Mouse (Mus musculus): Measurements from ENCODE around the gene Tank. TPM values are rescaled to one million over a fixed set of nuclear protein-coding genes. Genes with fewer than 3 reads are reported as not detected.

Gene Tank
- total and polyA plus RNA-seq, 2 experiments, result 4.2 to 12.4 TPM

DNA sequence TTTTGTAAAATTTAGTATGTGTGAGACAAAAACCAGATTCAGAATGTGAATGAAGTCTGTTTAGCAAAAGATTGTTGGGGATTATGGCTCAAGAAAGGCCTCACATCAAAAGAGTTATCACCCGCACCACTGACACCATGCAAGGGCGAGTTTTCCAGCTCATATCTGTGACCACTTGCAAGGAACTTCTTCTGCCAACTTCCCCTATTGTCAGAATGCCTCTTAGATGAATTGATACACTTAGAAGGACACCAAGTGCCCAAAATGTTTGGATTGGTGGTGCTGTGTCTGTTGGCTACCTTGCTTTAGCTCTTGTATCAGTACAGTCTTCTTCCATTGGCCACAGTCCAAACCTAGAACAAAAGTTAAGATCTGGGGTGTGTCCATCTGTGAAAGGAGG is 80.9 kb downstream of the Tank start:
- Histone ChIP-seq H3K36me3 (ENCODE audit: control insufficient read depth, insufficient read depth, low read length) (peaks cover 2% of the 10 kb centered on the region), H3K27me3 (ENCODE audit: control insufficient read depth, insufficient read depth, low read length) (no peaks in the 10 kb centered on the region; the same call in 1 of the 2 replicates), H3K27ac (replicated peaks; ENCODE audit: insufficient read depth, low read depth, low read length) (no peak overlapping the region), H3K4me1 (ENCODE audit: control insufficient read depth, insufficient read depth, low read length) (no peaks in the 10 kb centered on the region), H3K79me2 (ENCODE audit: control insufficient read depth, insufficient read depth, low read length) (no peaks in the 10 kb centered on the region), H3K9ac (ENCODE audit: low read depth, low read length) (no peak overlapping the region), H3K4me3 (ENCODE audit: insufficient read depth, low read depth, low read length) (no peak overlapping the region)
- 93% methylated on average over 2 of the region's 2 CpGs for WGBS
- TF ChIP-seq CTCF (IDR thresholded peaks at IDR 0.05; ENCODE audit: low read depth, low read length) (no peak), POLR2A (IDR thresholded peaks at IDR 0.05; ENCODE audit: extremely low read depth, insufficient read depth, low read length) (no peak)
- DNase-seq (ENCODE audit: extremely low read depth, low read depth, low spot score), result no peak

DNA sequence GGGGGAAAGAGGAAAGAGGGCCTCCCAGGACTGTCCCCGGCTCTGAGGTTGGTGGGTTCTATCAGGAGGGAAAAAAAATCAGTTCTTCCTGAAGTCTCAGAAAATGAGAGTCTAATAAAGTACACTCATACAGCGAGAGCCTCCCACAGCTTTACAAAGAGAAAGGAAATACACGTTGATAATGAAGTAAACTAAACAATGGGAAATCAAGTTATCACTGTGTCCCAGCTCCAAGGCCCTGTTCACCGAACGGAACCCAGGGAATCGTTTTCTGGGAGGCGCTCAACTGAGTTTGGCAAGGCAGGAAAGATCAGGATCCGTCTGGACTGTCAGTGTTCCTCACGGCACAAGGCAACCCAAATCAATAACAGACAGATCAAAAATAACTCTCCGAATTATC is 84.4 kb downstream of the Tank start:
- Histone ChIP-seq H3K4me1 (ENCODE audit: control insufficient read depth, insufficient read depth, low read length) (no peaks in the 10 kb centered on the region), H3K79me2 (ENCODE audit: control insufficient read depth, insufficient read depth, low read length) (no peaks in the 10 kb centered on the region), H3K36me3 (ENCODE audit: control insufficient read depth, insufficient read depth, low read length) (no peaks in the 10 kb centered on the region), H3K27me3 (ENCODE audit: control insufficient read depth, insufficient read depth, low read length) (no peaks in the 10 kb centered on the region; the same call in 1 of the 2 replicates), H3K4me3 (ENCODE audit: insufficient read depth, low read depth, low read length) (no peak overlapping the region), H3K9ac (ENCODE audit: low read depth, low read length) (no peak overlapping the region), H3K27ac (replicated peaks; ENCODE audit: insufficient read depth, low read depth, low read length) (peak overlapping the region; percentile 70; the same call in 1 of the 2 replicates)
- DNase-seq (ENCODE audit: extremely low read depth, low read depth, low spot score), result peak; percentile 18
- TF ChIP-seq CTCF (IDR thresholded peaks at IDR 0.05; ENCODE audit: low read depth, low read length) (no peak), POLR2A (IDR thresholded peaks at IDR 0.05; ENCODE audit: extremely low read depth, insufficient read depth, low read length) (no peak)
- WGBS, result 70% methylated on average over 10 of the region's 10 CpGs

DNA sequence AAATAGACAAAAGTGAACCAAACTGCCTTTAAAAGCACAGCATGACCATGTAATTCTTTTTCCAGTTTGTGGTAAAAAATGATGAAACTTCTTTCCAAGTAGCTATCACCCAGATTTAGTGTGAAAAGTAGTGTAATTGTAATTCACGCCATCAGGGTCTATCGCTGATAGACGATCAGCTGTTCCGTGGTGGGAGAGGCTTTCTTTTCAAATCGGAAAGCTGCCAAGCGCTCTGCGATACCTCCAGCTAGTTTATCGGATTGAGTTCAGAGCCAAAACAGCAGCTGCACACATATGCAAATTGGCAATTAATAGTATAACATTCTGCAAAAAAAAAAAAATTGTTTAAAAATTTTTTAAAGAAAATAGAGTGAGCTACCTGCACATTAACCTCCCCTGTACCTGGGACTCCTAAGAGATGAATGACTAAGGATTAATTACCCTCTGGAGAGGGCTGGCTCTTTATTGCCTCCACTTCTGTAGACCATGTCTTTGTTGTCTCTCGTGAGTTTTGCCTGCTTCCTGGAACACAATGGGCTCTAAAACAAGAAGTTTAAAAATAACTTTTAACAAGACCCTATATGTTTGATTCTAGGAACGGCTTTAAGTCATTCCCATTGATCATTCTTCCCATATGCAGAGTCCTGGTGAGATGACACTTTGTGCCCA is 85.3 kb downstream of the Tank start:
- no peaks in the 10 kb centered on the region for H3K4me1 ChIP-seq (ENCODE audit: control insufficient read depth, insufficient read depth, low read length)
- no peak overlapping the region for H3K9ac ChIP-seq (ENCODE audit: low read depth, low read length)
- H3K79me2 ChIP-seq (ENCODE audit: control insufficient read depth, insufficient read depth, low read length), result no peaks in the 10 kb centered on the region
- WGBS, result 77% methylated on average over 10 of the region's 10 CpGs
- DNase-seq (ENCODE audit: extremely low read depth, low read depth, low spot score), result no peak
- TF ChIP-seq CTCF (IDR thresholded peaks at IDR 0.05; ENCODE audit: low read depth, low read length), result no peak
- no peak for TF ChIP-seq POLR2A (IDR thresholded peaks at IDR 0.05; ENCODE audit: extremely low read depth, insufficient read depth, low read length)
- no peak overlapping the region for H3K27ac ChIP-seq (replicated peaks; ENCODE audit: insufficient read depth, low read depth, low read length)
- H3K27me3 ChIP-seq (ENCODE audit: control insufficient read depth, insufficient read depth, low read length), result no peaks in the 10 kb centered on the region; the same call in 1 of the 2 replicates
- no peaks in the 10 kb centered on the region for H3K36me3 ChIP-seq (ENCODE audit: control insufficient read depth, insufficient read depth, low read length)
- no peak overlapping the region for H3K4me3 ChIP-seq (ENCODE audit: insufficient read depth, low read depth, low read length)

DNA sequence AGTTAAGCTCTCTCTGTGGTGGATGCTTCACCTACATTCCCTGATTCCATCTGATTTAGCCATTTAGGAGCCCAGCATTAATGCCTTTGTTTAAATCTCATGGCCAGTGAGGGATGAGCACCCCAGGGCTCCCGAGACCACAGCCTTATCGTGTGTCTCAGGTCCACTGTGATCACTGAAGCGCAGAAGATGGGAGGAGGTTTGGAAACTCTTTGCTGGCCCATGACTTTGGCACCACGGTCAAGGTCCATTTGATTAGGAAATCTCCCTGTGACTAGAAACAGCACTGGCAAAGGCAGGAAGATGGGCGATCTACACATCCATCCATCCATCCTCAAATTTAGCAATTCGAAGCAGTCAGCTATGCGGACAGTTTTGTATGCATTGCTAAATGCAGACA is 89.0 kb downstream of the Tank start:
- Histone ChIP-seq H3K9ac (ENCODE audit: low read depth, low read length) (no peak overlapping the region), H3K27me3 (ENCODE audit: control insufficient read depth, insufficient read depth, low read length) (no peaks in the 10 kb centered on the region; the same call in 1 of the 2 replicates), H3K4me3 (ENCODE audit: insufficient read depth, low read depth, low read length) (no peak overlapping the region), H3K4me1 (ENCODE audit: control insufficient read depth, insufficient read depth, low read length) (no peaks in the 10 kb centered on the region), H3K79me2 (ENCODE audit: control insufficient read depth, insufficient read depth, low read length) (no peaks in the 10 kb centered on the region), H3K27ac (replicated peaks; ENCODE audit: insufficient read depth, low read depth, low read length) (no peak overlapping the region), H3K36me3 (ENCODE audit: control insufficient read depth, insufficient read depth, low read length) (no peaks in the 10 kb centered on the region)
- no peak for TF ChIP-seq POLR2A (IDR thresholded peaks at IDR 0.05; ENCODE audit: extremely low read depth, insufficient read depth, low read length)
- TF ChIP-seq CTCF (IDR thresholded peaks at IDR 0.05; ENCODE audit: low read depth, low read length), result no peak
- 43% methylated on average over 7 of the region's 7 CpGs for WGBS
- peak; percentile 64 for DNase-seq (ENCODE audit: extremely low read depth, low read depth, low spot score)

DNA sequence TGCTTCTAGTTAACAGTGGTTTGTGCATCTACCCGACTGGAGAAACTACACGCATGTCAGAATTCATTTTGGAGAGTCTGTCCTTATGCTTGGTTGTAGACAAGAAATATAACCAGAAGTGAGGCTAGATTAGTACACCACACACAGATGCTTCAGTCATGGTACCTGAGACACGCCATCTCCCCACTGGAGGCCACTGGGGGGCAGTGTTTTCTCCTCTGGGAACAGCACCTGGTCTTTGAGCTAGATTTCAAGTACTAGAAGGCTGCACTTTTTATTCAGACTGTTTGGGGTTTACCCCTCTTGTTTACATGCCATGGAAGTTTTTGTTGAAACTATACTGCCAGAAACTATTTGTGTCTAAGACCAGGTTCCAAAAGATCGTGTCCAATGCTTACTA is 89.9 kb downstream of the Tank start:
- TF ChIP-seq CTCF (IDR thresholded peaks at IDR 0.05; ENCODE audit: low read depth, low read length) (peak; percentile 78), POLR2A (IDR thresholded peaks at IDR 0.05; ENCODE audit: extremely low read depth, insufficient read depth, low read length) (no peak)
- no peak overlapping the region for H3K27ac ChIP-seq (replicated peaks; ENCODE audit: insufficient read depth, low read depth, low read length)
- 35% methylated on average over 4 of the region's 4 CpGs for WGBS
- no peak overlapping the region for H3K4me3 ChIP-seq (ENCODE audit: insufficient read depth, low read depth, low read length)
- H3K79me2 ChIP-seq (ENCODE audit: control insufficient read depth, insufficient read depth, low read length), result no peaks in the 10 kb centered on the region
- H3K4me1 ChIP-seq (ENCODE audit: control insufficient read depth, insufficient read depth, low read length), result no peaks in the 10 kb centered on the region
- DNase-seq (ENCODE audit: extremely low read depth, low read depth, low spot score), result peak; percentile 31
- H3K36me3 ChIP-seq (ENCODE audit: control insufficient read depth, insufficient read depth, low read length), result no peaks in the 10 kb centered on the region
- H3K9ac ChIP-seq (ENCODE audit: low read depth, low read length), result no peak overlapping the region
- no peaks in the 10 kb centered on the region for H3K27me3 ChIP-seq (ENCODE audit: control insufficient read depth, insufficient read depth, low read length)

DNA sequence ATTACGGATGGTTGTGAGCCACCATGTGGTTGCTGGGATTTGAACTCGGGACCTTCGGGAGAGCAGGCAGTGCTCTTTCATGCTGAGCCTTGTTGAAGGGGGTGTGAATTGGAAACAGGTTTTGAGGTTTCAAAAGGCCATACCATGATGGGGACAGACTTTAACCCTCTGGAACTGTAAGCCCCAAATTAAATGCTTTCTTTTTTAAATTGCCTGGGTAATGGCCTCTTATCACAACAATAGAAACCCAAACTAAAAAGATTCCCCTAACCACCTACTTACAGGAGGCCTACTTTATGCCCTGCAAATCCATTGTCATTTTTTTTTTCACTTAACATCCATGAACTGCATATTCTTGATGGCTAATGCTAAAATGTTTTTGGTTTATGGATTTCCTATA is 96.2 kb downstream of the Tank start:
- no peaks in the 10 kb centered on the region for H3K36me3 ChIP-seq (ENCODE audit: control insufficient read depth, insufficient read depth, low read length)
- H3K9ac ChIP-seq (ENCODE audit: low read depth, low read length), result no peak overlapping the region
- H3K27ac ChIP-seq (replicated peaks; ENCODE audit: insufficient read depth, low read depth, low read length), result no peak overlapping the region
- WGBS, result 97% methylated on average over 3 of the region's 3 CpGs
- no peaks in the 10 kb centered on the region for H3K79me2 ChIP-seq (ENCODE audit: control insufficient read depth, insufficient read depth, low read length)
- no peak overlapping the region for H3K4me3 ChIP-seq (ENCODE audit: insufficient read depth, low read depth, low read length)
- H3K27me3 ChIP-seq (ENCODE audit: control insufficient read depth, insufficient read depth, low read length), result no peaks in the 10 kb centered on the region
- DNase-seq (ENCODE audit: extremely low read depth, low read depth, low spot score), result no peak
- no peaks in the 10 kb centered on the region for H3K4me1 ChIP-seq (ENCODE audit: control insufficient read depth, insufficient read depth, low read length)
- TF ChIP-seq CTCF (IDR thresholded peaks at IDR 0.05; ENCODE audit: low read depth, low read length) (no peak), POLR2A (IDR thresholded peaks at IDR 0.05; ENCODE audit: extremely low read depth, insufficient read depth, low read length) (no peak)

Data from liver, adult 2 months (tissue).